Mouse (Mus musculus): ENCODE results near the gene Tmem208.

The Tmem208 gene

DNA sequence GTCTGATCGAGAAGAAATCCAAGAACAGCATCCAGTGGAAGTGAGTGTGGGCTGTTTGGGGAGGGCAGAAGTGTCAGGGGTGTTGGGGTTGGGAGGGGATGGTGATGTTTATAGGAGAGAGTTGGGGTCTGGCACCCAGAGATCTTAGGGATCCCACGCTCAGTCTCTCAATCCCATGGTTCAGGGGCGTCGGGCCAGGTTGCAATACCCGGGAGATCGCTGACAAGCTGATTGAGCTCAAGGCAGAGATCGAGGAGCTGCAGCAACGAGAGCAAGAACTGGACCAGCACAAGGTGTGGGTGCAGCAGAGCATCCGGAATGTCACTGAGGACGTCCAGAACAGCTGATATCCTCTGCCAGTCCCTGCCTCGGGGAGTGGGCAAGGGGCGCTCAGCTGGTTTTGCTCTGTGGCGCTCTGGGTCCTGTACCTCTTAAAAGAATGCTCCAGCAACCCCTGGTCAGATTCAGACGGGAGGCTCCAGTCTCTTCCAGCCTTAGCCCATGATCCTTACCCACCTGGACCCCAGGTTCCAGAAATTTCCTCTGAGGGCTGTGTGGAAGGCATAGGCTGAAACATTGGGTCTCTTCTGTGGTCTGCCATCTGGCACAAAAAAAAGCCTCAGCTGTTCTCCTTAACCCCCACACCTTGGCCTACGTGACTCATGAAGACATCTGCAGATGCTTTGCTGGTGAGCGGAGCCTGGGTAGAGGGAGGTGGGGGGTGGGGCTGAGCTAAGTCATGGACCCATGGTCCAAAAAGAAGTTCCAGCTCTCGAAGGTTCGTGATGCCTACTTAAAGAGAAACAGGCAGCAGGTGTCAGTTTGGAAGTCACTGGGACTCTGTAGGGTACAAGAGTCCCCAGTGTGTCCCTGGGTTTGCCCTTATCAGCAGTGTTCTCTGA lies 27.6 kb upstream of the Tmem208 start:
- DNase-seq (ENCODE audit: low read depth in 1 of 2, low spot score in 2 of 2): no peak

DNA sequence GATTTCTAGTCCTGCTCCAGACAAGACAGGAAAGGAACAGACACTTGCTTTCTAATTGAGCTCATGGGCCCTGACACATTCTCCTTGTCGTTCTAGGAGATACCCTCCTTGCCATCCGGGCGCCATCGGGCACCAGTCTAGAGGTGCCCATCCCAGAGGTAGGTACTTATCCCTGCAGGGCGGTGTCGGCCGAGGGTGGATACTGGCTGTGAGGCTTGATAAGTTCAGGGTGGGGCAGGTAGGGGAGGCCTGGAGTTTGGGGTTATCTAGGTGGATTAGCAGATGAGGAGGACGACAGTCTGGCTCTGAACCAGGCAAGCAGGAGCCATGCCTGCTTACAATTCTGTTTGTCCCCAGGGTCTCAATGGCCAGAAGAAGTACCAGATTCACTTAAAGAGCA lies 26.2 kb upstream of the Tmem208 start:
- no peak for DNase-seq (ENCODE audit: low read depth in 1 of 2, low spot score in 2 of 2)

DNA sequence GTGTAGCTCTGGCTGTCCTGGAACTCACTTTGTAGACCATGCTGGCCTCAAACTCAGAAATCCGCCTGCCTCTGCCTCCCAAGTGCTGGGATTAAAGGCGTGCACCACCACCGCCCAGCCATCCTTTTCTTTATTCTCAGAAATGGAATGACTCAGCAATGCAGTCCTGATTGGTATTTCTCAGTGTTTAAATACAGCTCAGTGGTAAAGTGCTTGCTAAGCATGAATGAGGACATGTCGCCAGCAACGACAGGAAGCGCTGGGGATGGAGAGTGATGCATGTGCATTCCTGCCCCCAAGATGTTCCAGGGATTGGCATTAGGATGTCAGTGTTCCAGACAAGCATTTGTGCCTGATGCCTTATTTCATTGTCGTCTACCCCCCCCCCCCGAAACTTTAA lies 22.8 kb upstream of the Tmem208 start:
- no peak for DNase-seq (ENCODE audit: low read depth in 1 of 2, low spot score in 2 of 2)

DNA sequence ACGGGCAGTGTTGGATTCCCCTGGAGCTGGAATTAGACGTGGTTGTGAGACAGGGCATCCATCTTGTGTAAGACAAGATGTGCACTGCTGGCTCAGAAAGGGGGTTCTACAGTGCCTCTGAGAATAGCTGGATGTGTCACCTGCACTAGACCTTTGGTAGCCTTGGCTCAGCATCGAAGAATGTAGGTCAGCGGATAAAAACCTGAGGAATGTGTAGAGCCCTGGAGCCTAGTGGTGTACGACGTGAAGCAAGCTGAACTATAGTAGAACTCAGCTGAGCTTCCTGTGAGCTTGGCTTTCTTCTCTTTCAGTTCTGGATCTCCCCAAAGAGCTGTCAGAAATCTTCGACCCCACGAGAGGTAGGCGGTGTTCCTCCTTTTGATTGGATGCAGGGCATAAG lies 22.3 kb upstream of the Tmem208 start:
- no peak for DNase-seq (ENCODE audit: low read depth in 1 of 2, low spot score in 2 of 2)

DNA sequence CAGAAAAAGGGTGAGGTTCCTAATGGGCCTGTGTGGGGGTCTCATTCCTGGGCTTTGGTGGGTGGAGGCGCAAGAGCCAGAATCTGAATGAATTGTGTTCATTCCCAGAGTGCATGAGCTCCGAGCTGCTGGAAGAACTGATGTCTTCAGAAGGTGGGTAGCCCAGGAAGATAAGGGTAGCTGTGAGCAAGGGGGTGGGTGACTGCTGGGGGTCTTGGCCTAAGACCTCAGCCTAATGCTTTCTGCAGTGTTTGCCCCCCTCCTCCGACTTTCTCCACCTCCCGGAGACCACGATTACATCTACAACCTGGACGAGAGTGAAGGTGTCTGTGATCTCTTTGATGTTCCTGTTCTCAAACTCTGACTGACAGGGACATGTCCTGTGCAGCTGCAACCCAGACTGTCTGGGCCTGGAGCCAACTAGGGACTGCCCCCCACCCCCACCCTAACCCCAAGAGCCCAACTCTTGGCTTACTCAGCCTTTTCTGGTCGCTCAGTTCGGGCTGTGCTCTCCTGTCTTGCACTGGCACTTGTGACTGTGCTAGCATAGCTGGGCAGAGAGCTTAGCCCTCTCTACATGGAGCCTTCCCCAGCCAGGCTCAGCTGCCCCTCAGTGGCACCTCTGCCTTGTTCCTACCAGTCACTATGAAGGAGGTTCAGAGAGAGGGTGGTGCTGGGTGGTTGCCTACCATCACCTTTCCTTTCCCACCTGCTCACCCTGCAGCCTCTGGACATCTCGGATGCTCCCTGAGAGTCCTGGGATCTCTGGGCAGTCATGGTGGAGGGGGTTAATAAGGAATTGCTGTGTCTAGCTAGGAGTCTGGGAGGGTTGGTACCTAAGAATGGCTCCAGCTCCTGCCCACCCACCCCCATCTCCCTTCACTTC lies 21.6 kb upstream of the Tmem208 start:
- DNase-seq (ENCODE audit: low read depth in 1 of 2, low spot score in 2 of 2): no peak

DNA sequence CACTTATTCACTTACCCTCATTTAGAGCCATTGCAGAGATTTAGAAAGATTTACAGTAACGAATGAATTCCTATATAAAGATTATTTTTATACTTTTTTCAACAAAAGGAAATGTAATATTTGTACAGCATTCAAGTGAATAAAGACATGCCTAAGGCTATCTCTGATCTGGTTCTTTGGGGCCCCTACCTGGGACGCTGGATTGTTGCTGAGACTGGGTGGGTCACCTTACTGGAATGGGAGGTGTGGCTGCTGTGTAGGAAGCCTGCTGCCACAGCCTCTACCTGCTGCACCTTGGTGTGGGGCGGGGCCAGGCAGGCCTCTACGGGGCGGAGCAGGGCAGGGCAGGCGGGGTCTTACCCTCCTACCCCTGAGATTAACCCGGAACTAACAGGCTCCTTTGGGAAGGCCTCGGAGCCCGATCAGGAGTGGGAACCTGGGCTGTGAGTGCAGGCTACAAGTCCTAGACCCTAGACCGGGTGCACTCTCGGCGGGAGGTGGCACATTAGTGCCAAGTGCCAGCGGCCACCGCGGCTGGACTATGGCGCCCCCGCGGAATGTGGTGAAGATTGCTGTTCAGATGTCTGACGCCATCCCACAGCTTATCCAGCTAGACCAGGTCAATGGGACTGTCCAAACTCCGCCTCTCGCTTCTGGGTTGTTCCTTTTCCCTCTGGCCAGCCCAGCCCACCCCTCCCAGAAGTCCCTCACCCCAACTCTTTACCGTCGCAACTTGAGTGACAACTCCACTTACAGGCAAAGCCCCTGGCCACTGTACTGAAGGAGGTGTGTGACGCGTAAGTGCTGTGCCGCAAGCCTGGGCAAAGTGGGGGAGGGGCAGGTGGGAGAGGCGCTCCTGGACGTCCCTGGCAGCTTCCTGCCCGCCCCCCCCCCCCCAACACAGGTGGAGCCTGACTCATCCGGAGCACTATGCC lies 20.7 kb upstream of the Tmem208 start, which contains the start of gene Elmo3:
Elmo3 (plus strand) TSS at position 391 of the 935 bp plus-strand sequence.
- no peak for DNase-seq (ENCODE audit: low read depth in 1 of 2, low spot score in 2 of 2)

DNA sequence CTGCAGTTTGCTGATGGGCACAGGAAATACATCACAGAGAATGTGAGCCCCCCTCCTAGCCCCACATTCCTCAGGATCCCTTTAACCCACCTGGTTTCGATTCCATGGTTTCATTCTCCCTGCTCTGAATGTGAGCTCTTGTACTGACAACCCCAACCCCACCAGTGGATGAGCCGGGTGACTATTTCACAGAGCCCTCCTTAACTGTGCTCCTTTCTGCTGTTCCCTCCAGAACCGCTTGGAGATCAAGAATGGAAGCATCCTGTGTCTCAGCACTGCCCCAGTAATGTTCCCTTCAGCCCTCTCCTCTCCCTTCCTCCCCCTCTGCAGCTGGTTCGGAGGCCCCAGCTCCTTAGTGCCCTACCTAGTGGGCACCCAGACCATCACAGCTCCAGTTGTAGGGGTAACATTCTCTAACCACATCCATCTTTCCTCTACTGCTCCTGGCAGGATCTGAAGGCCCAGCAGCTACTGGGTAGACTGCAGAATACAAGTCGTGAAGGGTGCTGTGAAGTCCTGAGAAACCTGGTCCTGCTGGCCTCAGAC lies 19.9 kb upstream of the Tmem208 start:
- DNase-seq (ENCODE audit: low read depth in 1 of 2, low spot score in 2 of 2): no peak

DNA sequence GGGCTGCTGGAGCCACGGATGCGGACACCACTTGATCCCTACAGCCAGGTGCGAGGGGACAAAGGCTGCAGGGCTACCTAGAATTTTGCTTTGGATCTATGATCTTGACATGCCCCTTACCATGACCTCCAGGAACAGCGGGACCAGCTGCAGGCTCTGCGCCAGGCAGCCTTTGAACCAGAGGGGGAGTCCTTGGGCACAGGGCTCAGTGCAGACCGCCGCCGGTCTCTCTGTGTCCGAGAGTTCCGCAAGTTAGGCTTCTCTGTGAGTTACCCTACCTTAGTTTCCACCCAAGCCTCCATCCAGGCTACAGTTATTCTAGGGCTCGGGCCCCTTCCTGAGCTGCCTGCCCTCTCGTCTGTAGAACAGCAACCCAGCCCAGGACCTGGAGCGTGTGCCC lies 18.5 kb upstream of the Tmem208 start:
- no peak for DNase-seq (ENCODE audit: low read depth in 1 of 2, low spot score in 2 of 2)

DNA sequence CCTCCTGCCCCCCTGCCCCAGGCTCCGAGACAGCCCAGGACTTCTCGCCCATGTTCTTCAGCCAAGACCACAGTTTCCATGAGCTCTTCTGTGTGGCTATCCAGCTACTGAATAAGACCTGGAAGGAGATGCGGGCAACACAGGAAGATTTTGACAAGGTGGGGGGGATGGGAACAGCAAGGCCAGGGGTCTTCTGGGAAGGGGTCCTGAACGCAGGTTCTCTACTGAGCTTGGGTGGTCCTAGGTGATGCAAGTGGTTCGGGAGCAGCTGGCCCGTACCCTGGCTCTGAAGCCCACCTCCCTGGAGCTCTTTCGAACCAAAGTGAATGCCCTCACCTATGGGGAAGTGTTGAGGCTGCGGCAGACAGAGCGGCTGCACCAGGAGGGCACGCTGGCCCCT lies 17.7 kb upstream of the Tmem208 start:
- DNase-seq (ENCODE audit: low read depth in 1 of 2, low spot score in 2 of 2): no peak

DNA sequence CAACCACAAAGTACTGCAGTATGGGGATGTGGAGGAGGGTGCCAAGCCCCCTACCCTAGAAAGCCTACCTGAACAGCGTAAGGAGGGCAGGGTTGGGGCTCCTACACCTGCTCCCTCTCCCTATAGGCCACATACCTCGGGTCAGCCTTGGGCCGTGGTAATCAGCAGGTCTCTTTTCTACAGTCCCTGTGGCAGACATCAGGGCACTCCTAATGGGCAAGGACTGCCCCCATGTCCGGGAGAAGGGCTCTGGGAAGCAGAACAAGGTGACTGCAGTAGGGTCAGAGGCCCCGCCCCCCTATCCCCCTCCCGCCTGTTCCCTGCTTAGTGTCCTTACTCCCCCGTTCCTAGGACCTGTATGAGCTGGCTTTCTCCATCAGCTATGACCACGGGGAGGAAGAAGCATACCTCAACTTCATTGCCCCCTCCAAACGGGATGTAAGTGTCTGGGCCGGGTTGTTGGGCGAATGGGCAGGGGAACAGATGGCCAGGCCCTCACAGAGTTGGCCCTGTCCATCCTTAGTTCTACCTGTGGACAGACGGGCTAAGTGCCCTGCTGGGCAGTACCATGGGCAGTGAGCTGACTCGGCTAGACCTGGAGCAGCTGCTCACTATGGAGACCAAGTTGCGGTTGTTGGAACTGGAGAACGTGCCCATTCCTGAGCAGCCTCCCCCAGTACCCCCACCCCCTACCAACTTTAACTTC lies 16.9 kb upstream of the Tmem208 start:
- DNase-seq (ENCODE audit: low read depth in 1 of 2, low spot score in 2 of 2): no peak

DNA sequence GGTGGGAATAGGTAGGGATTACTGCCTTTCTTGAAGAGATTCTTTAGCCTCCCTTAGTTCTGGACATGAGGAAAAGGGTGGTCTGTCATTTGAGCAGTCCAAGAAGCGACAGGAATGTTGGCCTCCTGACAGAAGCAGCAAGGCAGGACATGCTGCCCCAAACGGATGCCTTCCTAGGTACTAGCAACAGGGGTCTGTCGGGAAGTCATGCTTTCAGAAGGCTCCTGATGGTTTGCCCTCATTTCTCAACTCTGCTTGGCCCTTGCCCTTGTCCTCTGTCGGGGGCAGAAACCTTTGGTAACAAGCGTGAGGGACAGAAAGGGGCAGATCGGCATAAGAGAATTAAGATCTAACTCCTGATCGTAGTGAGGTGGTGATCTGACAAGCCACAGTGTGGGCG lies 16.0 kb upstream of the Tmem208 start:
- no peak for DNase-seq (ENCODE audit: low read depth in 1 of 2, low spot score in 2 of 2)

DNA sequence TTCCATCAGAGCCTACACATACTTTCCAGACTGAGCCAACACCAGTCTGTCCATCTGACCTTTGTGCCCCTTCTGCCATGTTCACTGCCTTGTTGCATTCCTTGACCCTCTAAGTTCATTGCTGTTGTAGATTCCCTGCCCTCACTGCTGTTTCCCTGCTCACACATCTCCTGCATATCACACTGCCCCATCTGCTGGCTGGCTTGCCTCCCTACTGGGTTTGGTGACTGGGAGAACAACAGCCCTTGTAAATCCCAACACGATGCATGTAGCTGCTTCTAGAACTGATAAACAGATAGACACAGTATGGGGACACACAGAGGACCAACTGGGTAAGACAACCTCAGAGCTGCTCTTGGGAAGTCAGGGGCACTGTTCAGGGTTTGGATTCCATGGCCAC lies 14.4 kb upstream of the Tmem208 start:
- DNase-seq (ENCODE audit: low read depth in 1 of 2, low spot score in 2 of 2): no peak

DNA sequence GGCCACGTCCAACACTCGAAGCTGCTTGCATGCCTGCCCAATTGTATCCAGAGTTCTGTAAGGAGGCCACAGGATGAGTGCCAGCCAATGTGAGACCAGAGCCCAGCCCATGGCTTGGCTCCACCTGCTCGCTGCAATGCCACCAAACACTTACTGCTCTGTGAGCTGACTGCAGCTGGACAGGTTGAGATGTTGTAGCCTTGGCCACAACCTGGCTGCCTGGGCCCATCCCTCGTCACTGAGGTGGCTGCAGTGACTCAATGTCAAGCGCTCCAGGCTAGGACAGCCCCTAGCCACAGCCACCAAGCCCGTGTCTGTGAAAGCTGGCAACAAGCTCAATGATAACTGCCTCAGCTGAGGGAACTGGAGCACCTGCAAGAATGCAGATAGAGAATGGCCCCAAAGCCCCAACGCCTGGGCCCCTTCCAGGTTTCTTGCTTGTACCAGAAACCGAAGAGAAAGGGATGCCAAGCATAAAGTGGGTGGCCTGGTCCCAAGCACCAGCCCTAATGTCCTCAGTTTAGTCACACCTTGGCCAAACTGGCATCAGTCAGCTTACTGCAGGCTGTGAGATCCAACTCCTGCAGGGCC lies 13.2 kb upstream of the Tmem208 start:
- no peak for DNase-seq (ENCODE audit: low read depth in 1 of 2, low spot score in 2 of 2)

DNA sequence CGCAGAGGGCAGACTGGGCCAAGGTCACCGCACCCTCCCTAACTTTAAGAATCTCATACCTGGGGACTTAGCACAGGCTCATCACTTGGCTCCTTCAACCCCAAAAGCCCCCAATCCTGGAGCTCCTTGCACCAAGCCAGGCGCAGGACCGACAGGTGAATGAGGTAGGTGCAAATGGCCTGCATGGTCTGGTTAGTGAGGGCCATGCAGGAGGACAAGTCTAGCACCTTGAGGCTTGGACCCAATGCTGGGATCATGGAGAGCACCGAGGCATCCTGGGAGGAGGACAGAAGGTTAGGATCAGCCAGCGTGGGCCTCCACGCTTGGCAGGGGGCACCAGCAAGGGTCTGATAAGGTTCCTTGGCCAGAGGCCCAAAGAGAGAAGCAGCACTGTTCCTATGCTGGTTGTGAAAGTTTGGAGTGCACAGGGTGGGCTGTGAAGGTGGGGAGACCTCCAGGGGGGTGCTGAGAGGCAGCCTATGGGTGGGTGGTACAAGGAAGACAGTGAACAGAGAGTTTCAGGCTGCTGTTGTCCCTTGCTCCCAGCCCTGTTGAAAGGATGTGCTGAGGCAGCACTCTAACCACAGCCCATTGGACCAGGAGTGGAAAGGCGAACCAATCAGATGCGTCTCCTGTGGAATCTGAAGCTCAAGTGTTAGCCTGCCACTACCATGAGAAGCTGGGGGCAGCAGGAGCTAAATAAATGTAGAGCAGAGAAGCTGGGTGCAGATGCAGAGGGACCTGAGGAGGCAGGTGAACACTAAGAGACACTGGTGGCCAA lies 12.3 kb upstream of the Tmem208 start:
- no peak for DNase-seq (ENCODE audit: low read depth in 1 of 2, low spot score in 2 of 2)

DNA sequence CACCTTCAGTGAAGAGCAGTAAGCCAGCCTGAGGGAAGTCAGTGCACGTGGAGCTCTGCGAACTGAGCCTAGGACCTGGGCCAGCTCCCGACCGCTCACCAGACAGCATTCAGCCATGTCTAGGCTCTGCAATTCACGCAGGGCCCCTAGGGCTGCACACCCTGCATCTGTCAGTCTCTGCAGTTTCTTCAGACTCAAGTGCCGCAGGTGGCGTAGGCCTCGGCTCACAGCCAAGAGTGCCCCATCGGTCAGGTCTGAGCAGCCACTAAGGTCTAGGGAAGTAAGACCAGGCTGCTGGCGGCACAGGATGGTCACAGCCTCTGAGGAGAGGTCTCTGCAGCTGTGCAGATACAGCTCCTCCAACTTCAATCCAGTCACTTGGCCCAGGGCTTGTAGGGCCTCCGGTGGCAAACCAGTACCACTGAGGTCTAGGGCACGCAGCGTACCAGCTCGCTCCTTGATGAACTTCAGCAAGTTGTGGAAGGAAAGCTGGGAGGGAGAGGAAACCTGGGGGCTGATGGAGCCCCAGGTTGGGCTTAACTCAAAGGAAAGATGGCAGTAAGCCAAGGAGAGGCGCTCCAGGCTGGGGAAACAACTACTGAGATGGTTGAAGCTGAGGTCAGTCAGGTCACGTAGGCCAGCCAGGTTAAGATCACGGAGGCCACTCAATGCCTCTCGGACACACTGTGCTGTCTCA lies 10.9 kb upstream of the Tmem208 start:
- DNase-seq (ENCODE audit: low read depth in 1 of 2, low spot score in 2 of 2): no peak

DNA sequence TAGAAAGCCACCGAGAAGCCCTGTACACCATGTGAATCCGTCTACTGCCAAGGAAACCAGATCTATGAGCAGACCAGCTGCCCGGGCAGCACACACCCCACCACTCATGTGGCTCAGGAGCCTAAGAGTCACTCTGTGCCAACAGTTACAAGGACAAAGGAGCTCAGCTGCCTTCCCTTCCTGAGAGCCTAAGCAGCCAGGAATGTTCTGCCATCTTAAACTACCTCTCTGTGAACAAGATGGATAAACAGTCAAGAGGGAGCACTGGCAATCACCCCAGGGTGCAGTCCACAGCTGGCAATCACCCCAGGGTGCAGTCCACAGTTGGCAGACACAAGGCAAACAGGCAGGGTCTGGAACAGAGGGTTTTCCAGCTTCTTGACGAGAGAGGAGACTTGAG lies 8.2 kb upstream of the Tmem208 start:
- no peak for DNase-seq (ENCODE audit: low read depth in 1 of 2, low spot score in 2 of 2)

DNA sequence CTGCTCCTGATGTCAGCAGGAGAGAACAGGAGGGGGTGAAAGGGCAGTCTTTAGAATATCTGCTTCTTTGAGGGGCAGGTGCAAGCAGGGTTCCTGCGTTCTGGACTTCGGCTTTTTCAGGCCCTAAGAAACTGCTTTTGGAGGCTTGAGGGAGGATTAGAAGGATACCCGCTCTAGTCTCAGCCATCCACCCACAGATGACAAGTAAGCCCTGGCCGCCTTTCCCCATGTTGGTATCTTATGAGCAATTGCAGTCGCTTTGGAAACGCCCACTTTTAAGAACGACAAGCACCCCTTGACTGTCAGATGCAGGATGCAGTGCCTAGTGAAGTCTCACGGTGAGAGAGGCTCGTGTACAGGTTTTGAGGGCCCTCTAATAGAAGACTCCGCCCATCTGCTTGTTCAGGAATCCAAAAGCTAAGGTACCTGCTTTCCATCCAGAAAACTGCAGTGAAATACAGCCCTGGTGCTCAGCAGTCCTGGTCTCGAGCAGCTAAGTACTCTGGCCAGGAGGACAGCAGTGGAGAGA lies 7.4 kb upstream of the Tmem208 start:
- no peak for DNase-seq (ENCODE audit: low read depth in 1 of 2, low spot score in 2 of 2)

DNA sequence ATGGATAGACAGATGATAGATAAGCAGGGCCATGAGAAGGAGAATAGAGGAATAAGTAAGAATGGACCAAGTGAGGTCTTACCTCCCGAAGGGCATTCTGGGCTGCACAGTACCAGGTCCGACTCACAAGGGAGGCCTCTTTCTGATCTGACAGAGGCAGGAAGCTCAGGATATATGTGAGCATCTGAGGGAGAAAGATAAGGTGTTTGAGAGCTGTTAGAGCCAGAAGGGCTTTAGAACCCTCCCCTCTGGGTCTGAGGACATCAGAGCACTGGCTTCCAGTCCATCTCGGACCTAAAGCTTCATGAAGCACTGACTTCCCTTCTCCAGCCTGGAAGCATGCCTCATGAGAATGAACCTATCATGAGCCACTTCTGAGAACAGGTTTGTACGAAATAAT lies 3.0 kb upstream of the Tmem208 start:
- DNase-seq (ENCODE audit: low read depth in 1 of 2, low spot score in 2 of 2): no peak

All from monocyte, adult 2 months (primary cell).